Mouse (Mus musculus) embryonic facial prominence, embryonic 14.5 days (tissue): ENCODE results near the gene Suds3. TPM values are rescaled to one million over a fixed set of nuclear protein-coding genes. Genes with fewer than 3 reads are reported as not detected.

Source experiments
- ATAC-seq: fragments of 200-750 bp; cut with Nextera tagmentation; 2 replicates; pipeline ENCODE4 v1.8.0; 2017; ENCODE audit warnings: low read depth, moderate number of reproducible peaks, moderate TSS enrichment
- DNase-seq: peaks from one replicate; pipeline ENCODE4 v3.0.0-alpha.2; 2015; ENCODE audit warnings: low spot score
- H3K27ac ChIP-seq: fragments of 300-500 bp; sonication (generic); replicated peaks from 2 replicates; pipeline ENCODE4 v1.5.1; 2014; ENCODE audit warnings: low read depth, mild to moderate bottlenecking, low read length, moderate library complexity
- H3K27me3 ChIP-seq: fragments of 300-500 bp; sonication (generic); replicated peaks from 2 replicates; pipeline ENCODE4 v1.6.1; 2014; ENCODE audit warnings: low read length; ENCODE audit not compliant: control insufficient read depth, insufficient read depth
- H3K36me3 ChIP-seq: fragments of 300-500 bp; sonication (generic); 2 replicates; pipeline ENCODE4 v1.6.1; 2014; ENCODE audit warnings: low read length, mixed read lengths; ENCODE audit not compliant: control insufficient read depth, insufficient read depth
- H3K4me1 ChIP-seq: fragments of 300-500 bp; sonication (generic); 2 replicates; pipeline ENCODE4 v1.6.1; 2014; ENCODE audit warnings: antibody characterized with exemption, low read length; ENCODE audit not compliant: control insufficient read depth, insufficient read depth
- H3K4me2 ChIP-seq: fragments of 300-500 bp; sonication (generic); 2 replicates; pipeline ENCODE4 v1.6.1; 2014; ENCODE audit warnings: low read depth, mild to moderate bottlenecking, low read length, moderate library complexity, mixed read lengths
- H3K4me3 ChIP-seq: fragments of 300-500 bp; sonication (generic); 2 replicates; pipeline ENCODE4 v1.5.1; 2014; ENCODE audit warnings: low read depth, mild to moderate bottlenecking, low read length
- H3K9ac ChIP-seq: fragments of 300-500 bp; sonication (generic); 2 replicates; pipeline ENCODE4 v1.6.1; 2014; ENCODE audit warnings: low read depth, mild to moderate bottlenecking, low read length, moderate library complexity, mixed read lengths
- H3K9me3 ChIP-seq: fragments of 300-500 bp; sonication (generic); 2 replicates; pipeline ENCODE4 v1.6.1; 2016; ENCODE audit warnings: low read length; ENCODE audit not compliant: control insufficient read depth
- WGBS: fragments of 180-500 bp; shearing (Covaris S2); extraction: QIAGEN DNeasy Blood & Tissue Kit; methylation state at CpG from one replicate; pipeline ENCODE4 v1.1.7; 2014; 5-methylcytosine and 5-hydroxymethylcytosine counted together
- polyA plus RNA-seq: library from polyadenylated mRNA; unstranded; fragments of >200 nt; fragmentation: Nextera tagmentation; extraction: Ambion mirVana; gene quantifications from 2 replicates; pipeline ENCODE4 v1.2.1, GENCODE M21; 2014

Gene Suds3
- polyA plus RNA-seq, 1 experiment from 2014 or later = 39.5 TPM

DNA sequence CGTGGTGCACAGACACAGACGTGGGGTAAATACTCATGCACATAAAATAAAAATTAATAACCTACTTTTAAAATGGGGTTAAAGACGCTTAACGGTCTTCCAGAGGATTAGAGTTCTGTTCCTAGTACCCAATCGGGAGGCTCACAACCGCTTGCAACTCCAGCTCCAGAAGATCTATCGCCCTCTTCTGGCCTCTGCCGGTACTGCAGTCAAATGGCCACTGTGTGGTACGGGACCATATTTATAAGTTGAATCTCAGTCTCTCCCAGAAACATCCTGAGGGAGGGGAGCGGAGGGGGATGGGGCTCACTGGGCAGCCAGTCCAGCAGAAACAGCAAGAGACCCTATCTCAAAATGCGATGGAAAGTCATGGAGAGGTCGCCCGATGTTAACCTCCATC lies 47.7 kb downstream of the Suds3 start:
- DNase-seq (no peak), ATAC-seq (no peak)
- Histone ChIP-seq H3K9me3 (no peaks in the 10 kb centered on the region), H3K27ac (no peak overlapping the region), H3K4me2 (no peak overlapping the region), H3K4me1 (no peaks in the 10 kb centered on the region; the same call in 1 of the 2 replicates), H3K9ac (no peak overlapping the region), H3K36me3 (no peaks in the 10 kb centered on the region), H3K27me3 (no peaks in the 10 kb centered on the region), H3K4me3 (no peak overlapping the region)
- WGBS = 73% methylated on average over 13 of the region's 13 CpGs

DNA sequence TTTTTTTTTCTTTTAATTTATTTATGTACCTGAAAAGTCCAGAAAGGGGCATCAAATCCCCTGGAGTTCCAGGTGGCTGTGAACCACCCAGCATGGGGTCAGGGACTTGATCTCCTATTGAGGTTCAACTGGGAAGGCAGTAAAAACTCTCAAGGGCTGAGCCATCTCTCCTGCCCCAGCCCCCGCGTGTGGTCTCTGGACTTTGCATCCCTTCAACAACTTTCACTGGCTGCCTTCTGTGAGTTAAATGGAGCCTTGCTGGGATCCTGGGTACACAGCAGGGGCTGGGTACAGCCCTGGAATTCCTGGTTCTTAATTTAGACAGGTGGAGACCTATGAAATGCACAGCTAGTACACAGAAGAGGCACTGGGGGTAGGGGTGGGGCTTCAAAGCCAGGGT lies 54.7 kb downstream of the Suds3 start:
- Histone ChIP-seq H3K9me3 (no peaks in the 10 kb centered on the region), H3K27ac (no peak overlapping the region), H3K36me3 (no peaks in the 10 kb centered on the region), H3K4me3 (no peak overlapping the region), H3K4me1 (no peaks in the 10 kb centered on the region), H3K4me2 (no peak overlapping the region), H3K9ac (no peak overlapping the region), H3K27me3 (no peaks in the 10 kb centered on the region)
- ATAC-seq (no peak), DNase-seq (no peak)
- WGBS = 55% methylated on average over 2 of the region's 2 CpGs

DNA sequence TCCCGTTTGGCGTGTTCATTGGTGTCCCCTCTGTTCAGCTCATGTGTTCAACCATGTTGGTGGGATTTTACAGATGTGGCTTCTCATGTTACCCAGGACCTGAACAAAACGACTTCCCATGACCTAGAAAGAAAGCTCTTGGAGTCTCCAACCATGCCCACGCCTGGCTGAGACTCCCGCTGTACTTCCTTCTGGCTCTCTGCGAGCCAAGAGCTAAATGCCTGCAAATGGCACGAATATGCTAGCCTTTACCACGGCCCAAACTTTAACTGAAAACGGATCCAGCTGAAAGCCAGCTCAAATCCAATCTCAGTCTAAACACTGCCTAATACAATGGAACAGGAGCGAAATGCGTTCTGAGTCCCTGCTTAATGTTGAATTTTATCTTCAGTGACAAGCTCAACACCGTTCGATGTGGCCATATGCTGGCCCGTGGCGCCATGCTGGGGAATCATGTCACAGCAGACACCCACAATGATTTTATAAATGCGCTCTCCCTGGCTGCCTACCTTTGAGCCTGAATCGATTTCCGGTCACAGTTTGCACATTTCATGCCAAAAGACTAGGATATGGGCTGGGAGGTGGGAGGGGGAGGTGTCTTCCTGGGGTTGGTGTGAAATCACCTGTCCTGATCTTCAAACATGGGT lies 55.3 kb downstream of the Suds3 start:
- H3K27ac ChIP-seq = no peak overlapping the region
- no peak overlapping the region for H3K4me3 ChIP-seq
- no peaks in the 10 kb centered on the region for H3K4me1 ChIP-seq
- no peaks in the 10 kb centered on the region for H3K9me3 ChIP-seq
- DNase-seq (no peak), ATAC-seq (no peak)
- H3K36me3 ChIP-seq = no peaks in the 10 kb centered on the region
- H3K9ac ChIP-seq = no peak overlapping the region
- 67% methylated on average over 18 of the region's 18 CpGs for WGBS
- H3K4me2 ChIP-seq = no peak overlapping the region
- H3K27me3 ChIP-seq = no peaks in the 10 kb centered on the region

DNA sequence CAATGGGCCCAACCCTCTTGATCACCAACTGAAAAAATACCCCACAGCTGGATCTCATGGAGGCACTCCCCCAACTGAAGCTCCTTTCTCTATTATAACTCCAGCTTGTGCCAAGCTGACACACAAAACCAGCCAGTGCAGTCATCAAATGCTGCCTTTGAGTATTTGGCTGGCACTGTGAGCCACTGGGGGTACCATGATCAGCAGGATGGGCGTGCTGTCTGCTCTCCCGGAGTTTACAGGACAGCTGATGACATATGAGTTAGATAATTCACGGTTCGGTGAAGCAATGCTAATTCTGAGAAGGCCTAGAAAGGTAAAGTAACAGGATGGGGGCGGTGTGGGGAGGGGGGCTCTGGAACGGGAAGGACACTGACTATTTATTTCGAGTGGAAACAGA lies 66.0 kb downstream of the Suds3 start:
- H3K4me2 ChIP-seq = no peak overlapping the region
- WGBS = 70% methylated on average over 7 of the region's 7 CpGs
- no peak overlapping the region for H3K9ac ChIP-seq
- ATAC-seq = no peak
- no peaks in the 10 kb centered on the region for H3K27me3 ChIP-seq
- no peak overlapping the region for H3K27ac ChIP-seq
- DNase-seq = no peak
- no peaks in the 10 kb centered on the region for H3K4me1 ChIP-seq
- no peak overlapping the region for H3K4me3 ChIP-seq
- no peaks in the 10 kb centered on the region for H3K9me3 ChIP-seq
- H3K36me3 ChIP-seq = no peaks in the 10 kb centered on the region

DNA sequence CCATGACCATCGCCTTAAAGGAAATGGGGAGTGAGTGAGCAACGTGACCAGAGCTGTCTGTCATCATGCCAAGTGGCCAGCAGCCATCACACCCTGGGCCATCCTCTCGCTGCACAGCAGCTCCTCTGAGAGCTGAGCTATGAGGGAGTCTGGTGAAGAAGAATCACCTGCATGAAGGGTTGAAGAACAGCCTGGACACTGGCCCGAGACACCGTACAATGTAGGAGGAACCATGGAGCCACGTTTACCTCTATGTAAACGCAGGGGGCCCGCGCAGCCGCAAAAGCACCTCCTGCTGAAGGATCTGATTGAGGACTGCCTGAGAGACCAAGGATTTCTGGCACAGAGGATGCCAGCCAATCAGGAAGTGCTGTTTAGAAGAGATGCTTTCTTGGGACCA lies 70.8 kb downstream of the Suds3 start:
- Histone ChIP-seq H3K9ac (no peak overlapping the region), H3K4me2 (no peak overlapping the region), H3K9me3 (no peaks in the 10 kb centered on the region), H3K27me3 (no peaks in the 10 kb centered on the region), H3K36me3 (no peaks in the 10 kb centered on the region), H3K27ac (no peak overlapping the region), H3K4me1 (no peaks in the 10 kb centered on the region), H3K4me3 (no peak overlapping the region)
- DNase-seq = no peak
- ATAC-seq = no peak
- 63% methylated on average over 10 of the region's 10 CpGs for WGBS

DNA sequence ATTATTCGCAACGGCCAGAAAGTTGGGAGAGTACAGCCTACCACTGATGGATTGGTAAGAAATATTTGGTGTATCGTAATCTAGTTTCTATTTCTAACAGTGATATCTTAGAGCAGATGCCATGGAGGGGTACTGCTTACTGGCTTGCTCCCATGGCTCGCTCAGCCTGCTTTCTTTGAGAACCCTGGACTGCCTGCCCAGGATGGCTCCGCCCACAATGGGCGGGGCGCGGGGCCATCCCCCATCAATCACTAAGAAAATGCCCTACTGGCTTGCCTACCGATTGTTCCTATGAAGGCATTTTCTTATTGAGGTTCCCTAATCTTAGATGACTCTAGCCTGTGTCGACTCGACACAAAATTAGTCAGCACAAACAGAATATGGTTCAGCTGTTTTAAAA lies 73.3 kb downstream of the Suds3 start:
- ATAC-seq = no peak
- Histone ChIP-seq H3K4me3 (no peak overlapping the region), H3K9me3 (no peaks in the 10 kb centered on the region), H3K27ac (no peak overlapping the region), H3K27me3 (no peaks in the 10 kb centered on the region), H3K9ac (no peak overlapping the region), H3K4me2 (no peak overlapping the region), H3K36me3 (no peaks in the 10 kb centered on the region), H3K4me1 (no peaks in the 10 kb centered on the region)
- 69% methylated on average over 11 of the region's 11 CpGs for WGBS
- DNase-seq = no peak

Other genes with a start within 250 kb of the Suds3 start
- gene Taok3, start 4.0 kb upstream of the Suds3 start, polyA plus RNA-seq = 18.1 and 21.6 TPM in 2 replicates
- gene Pebp1, start 171.5 kb upstream of the Suds3 start, polyA plus RNA-seq = 617 and 666 TPM in 2 replicates
- gene Vsig10, start 203.0 kb upstream of the Suds3 start, polyA plus RNA-seq = 3.9 TPM in 2 replicates
- gene Wsb2, start 241.2 kb upstream of the Suds3 start, polyA plus RNA-seq = 88.0 and 89.6 TPM in 2 replicates